Mouse (Mus musculus) neural tube, embryonic 14.5 days (tissue): ENCODE results near the gene Smarce1. TPM values are rescaled to one million over a fixed set of nuclear protein-coding genes. Genes with fewer than 3 reads are reported as not detected.

Experiments
- ATAC-seq: fragments of 200-750 bp; cut with Nextera tagmentation; 2 replicates; pipeline ENCODE4 v1.8.0; 2017; ENCODE audit warnings: low read depth, mild to moderate bottlenecking, moderate TSS enrichment, moderate library complexity
- H3K27ac ChIP-seq: fragments of 300-500 bp; sonication (generic); 2 replicates; pipeline ENCODE4 v1.5.1; 2014; ENCODE audit warnings: low read depth, mild to moderate bottlenecking, control low read depth, low read length, moderate library complexity, mixed read lengths
- H3K27me3 ChIP-seq: fragments of 300-500 bp; sonication (generic); 2 replicates; pipeline ENCODE4 v1.6.1; 2014; ENCODE audit warnings: low read length; ENCODE audit not compliant: control insufficient read depth, insufficient read depth
- H3K36me3 ChIP-seq: fragments of 300-500 bp; sonication (generic); 2 replicates; pipeline ENCODE4 v1.6.1; 2014; ENCODE audit warnings: low read length, mixed read lengths; ENCODE audit not compliant: control insufficient read depth, insufficient read depth
- H3K4me1 ChIP-seq: fragments of 300-500 bp; sonication (generic); 2 replicates; pipeline ENCODE4 v1.6.1; 2014; ENCODE audit warnings: low read length; ENCODE audit not compliant: control insufficient read depth, insufficient read depth
- H3K4me2 ChIP-seq: fragments of 300-500 bp; sonication (generic); 2 replicates; pipeline ENCODE4 v1.6.1; 2014; ENCODE audit warnings: mild to moderate bottlenecking, low read depth, low read length, control low read depth
- H3K4me3 ChIP-seq: fragments of 300-500 bp; sonication (generic); 2 replicates; pipeline ENCODE4 v1.5.1; 2014; ENCODE audit warnings: low read depth, low read length, control low read depth, mixed read lengths
- H3K9ac ChIP-seq: fragments of 300-500 bp; sonication (generic); replicated peaks from 2 replicates; pipeline ENCODE4 v1.6.1; 2014; ENCODE audit warnings: low read depth, mild to moderate bottlenecking, control low read depth, low read length, mixed read lengths
- H3K9me3 ChIP-seq: fragments of 300-500 bp; sonication (generic); 2 replicates; pipeline ENCODE4 v1.6.1; 2016; ENCODE audit warnings: low read length; ENCODE audit not compliant: control insufficient read depth
- WGBS: fragments of 180-500 bp; shearing (Covaris S2); extraction: QIAGEN DNeasy Blood & Tissue Kit; methylation state at CpG from one replicate; pipeline ENCODE4 v1.1.7; 2014; 5-methylcytosine and 5-hydroxymethylcytosine counted together
- polyA plus RNA-seq: library from polyadenylated mRNA; unstranded; fragments of >200 nt; fragmentation: Nextera tagmentation; extraction: Ambion mirVana; gene quantifications from 2 replicates; pipeline ENCODE4 v1.2.1, GENCODE M21; 2014

Smarce1 gene
- polyA plus RNA-seq, 1 experiment from 2014 or later = 155 TPM

DNA sequence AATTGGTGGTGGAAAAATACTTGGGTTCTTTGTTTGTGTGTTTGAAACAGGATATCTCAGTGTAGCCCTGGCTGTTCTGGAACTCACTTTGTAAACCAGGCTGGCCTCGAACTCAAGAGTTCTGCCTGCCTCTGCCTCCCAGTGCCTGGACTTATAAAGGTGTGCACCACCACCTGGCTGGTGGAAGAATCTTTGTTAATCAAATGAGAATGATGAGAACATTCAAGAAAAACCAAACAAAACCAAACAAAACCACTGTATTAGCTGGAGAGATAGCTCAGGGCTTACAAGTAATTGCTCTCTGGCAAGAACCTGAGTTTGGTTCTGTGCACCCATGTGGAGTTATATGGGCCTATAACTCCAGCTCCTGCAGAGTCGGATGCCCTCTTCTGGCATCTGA is 61.4 kb downstream of the Smarce1 start:
- Histone ChIP-seq H3K4me1 (no peaks in the 10 kb centered on the region), H3K27me3 (no peaks in the 10 kb centered on the region), H3K9me3 (no peaks in the 10 kb centered on the region), H3K27ac (no peak overlapping the region), H3K4me3 (no peak overlapping the region), H3K36me3 (no peaks in the 10 kb centered on the region), H3K9ac (no peak overlapping the region), H3K4me2 (no peak overlapping the region)
- no peak for ATAC-seq
- 92% methylated on average over 2 of the region's 2 CpGs for WGBS

- Histone ChIP-seq H3K4me2 (no peak overlapping the region), H3K9ac (no peak overlapping the region), H3K27ac (no peak overlapping the region), H3K4me3 (no peak overlapping the region), H3K27me3 (no peaks in the 10 kb centered on the region), H3K36me3 (no peaks in the 10 kb centered on the region), H3K9me3 (no peaks in the 10 kb centered on the region), H3K4me1 (no peaks in the 10 kb centered on the region)
- whole genome bisulfite sequencing = 71% methylated on average over 12 of the region's 12 CpGs
- ATAC-seq = no peak
Measured at GRCm38 (mm10) chr11:99168030-99168474, 62.8 kb downstream of the Smarce1 start.

- Histone ChIP-seq H3K36me3 (no peaks in the 10 kb centered on the region), H3K9ac (no peak overlapping the region), H3K4me1 (no peaks in the 10 kb centered on the region), H3K9me3 (no peaks in the 10 kb centered on the region), H3K4me3 (no peak overlapping the region), H3K27me3 (no peaks in the 10 kb centered on the region), H3K27ac (no peak overlapping the region), H3K4me2 (no peak overlapping the region)
- no peak for ATAC-seq
- WGBS = 95% methylated on average over 7 of the region's 7 CpGs
Measured at GRCm38 (mm10) chr11:99167576-99167975, 63.2 kb downstream of the Smarce1 start.

- Histone ChIP-seq H3K4me1 (no peaks in the 10 kb centered on the region), H3K4me3 (no peak overlapping the region), H3K27ac (no peak overlapping the region), H3K27me3 (no peaks in the 10 kb centered on the region), H3K4me2 (no peak overlapping the region), H3K9ac (no peak overlapping the region), H3K36me3 (no peaks in the 10 kb centered on the region), H3K9me3 (no peaks in the 10 kb centered on the region)
- WGBS = 93% methylated on average over 7 of the region's 7 CpGs
- ATAC-seq = no peak
Measured at GRCm38 (mm10) chr11:99166241-99166640, 64.6 kb downstream of the Smarce1 start.

DNA sequence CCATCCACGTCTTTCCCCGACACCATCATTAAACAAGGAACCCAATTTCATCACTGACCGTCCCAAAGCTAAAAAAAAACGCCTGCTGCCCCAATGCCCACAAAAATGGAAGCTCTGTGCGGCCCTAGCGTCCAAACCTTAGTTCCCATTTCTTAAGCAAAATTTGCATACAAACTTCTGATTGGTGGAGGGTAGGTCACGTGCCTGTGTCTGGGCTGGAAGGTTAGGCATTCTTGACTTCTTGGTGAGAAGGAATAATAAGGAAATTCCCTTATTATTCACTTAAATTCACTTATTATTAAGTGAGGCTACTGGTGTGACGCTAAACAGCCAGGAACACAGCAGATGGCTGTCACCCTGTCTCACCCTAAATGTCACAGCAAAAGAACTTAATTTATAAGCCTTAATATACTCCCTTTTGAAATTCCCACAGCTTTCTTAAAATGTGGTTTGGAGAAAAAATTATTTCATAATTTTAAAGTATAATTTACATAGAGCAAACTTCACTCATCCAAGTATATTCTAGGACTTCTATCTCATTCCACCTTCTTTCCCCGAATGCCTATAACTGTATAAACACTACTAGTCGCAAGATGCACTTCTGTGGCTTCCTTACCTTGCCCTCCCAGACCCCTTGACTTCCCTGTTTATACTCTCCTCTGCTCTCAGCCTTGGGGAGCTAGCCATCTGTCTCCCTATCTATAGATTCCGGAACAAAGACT is 65.6 kb downstream of the Smarce1 start:
- 74% methylated on average over 11 of the region's 11 CpGs for WGBS
- Histone ChIP-seq H3K27ac (no peak overlapping the region), H3K4me3 (no peak overlapping the region), H3K27me3 (no peaks in the 10 kb centered on the region), H3K9ac (no peak overlapping the region), H3K36me3 (no peaks in the 10 kb centered on the region), H3K4me1 (no peaks in the 10 kb centered on the region), H3K4me2 (no peak overlapping the region), H3K9me3 (no peaks in the 10 kb centered on the region)
- no peak for ATAC-seq

DNA sequence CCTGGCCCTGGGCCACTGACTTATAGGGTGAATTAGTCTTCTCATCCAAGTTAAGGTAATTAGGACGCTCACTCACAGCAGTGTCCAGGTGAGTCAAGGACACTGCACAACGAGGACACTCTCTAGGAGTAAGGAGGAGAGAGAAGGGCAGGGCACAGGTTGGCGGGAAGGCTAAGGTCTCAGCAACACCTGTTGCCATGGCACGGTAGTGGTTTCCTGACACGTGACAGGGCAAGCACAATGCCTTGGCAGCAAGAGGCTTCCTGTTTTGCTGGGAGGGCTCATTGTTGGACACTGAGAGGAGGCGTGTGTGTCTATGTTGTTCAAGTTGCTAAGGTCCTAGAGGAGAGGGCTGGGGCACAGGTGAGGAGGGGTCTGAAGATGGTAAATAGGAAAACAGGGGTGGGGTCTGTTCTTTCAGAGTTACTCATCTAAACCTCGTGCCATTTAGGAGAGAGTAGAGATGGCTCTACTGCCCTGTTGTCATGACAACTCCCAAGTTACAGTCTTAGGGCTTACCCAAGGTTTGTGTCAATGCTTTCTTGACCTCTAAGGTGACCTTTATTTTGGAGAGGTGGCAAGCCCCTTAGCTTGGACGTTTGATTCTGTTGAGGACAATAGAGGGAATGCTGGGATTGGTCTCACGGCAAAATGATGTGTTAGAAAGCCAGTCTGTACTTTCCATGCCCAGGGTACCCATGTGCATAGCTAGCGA is 67.7 kb downstream of the Smarce1 start:
- H3K27ac ChIP-seq = no peak overlapping the region
- no peaks in the 10 kb centered on the region for H3K4me1 ChIP-seq
- no peaks in the 10 kb centered on the region for H3K36me3 ChIP-seq
- H3K9ac ChIP-seq = no peak overlapping the region
- no peaks in the 10 kb centered on the region for H3K27me3 ChIP-seq
- 78% methylated on average over 10 of the region's 10 CpGs for WGBS
- no peak for ATAC-seq
- H3K4me2 ChIP-seq = no peak overlapping the region
- H3K9me3 ChIP-seq = no peaks in the 10 kb centered on the region
- H3K4me3 ChIP-seq = no peak overlapping the region

DNA sequence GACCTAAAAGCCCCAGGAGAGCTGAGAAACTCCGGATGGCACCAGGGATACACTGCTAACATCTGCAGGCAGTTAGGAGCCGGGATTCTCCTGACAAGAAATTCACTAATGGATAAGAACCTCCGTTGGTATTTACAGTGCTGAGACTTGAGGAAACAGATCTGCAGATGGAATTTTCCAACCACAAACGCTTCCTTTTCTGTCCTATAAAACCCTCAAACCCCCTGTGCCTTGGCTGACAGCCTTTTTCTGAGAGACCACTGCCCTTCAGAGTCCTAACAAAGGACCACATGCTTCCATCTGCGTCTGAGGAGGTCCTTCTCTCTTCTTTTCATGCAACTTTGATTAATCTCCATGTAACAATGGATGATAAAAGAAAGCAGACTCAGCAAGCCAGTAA is 69.2 kb downstream of the Smarce1 start:
- Histone ChIP-seq H3K36me3 (no peaks in the 10 kb centered on the region), H3K27me3 (no peaks in the 10 kb centered on the region), H3K4me2 (no peak overlapping the region), H3K9ac (no peak overlapping the region), H3K9me3 (no peaks in the 10 kb centered on the region), H3K4me3 (no peak overlapping the region), H3K4me1 (no peaks in the 10 kb centered on the region), H3K27ac (no peak overlapping the region)
- 60% methylated on average over 5 of the region's 5 CpGs for WGBS
- no peak for ATAC-seq

- ATAC-seq = no peak
- Histone ChIP-seq H3K9ac (no peak overlapping the region), H3K9me3 (no peaks in the 10 kb centered on the region), H3K4me3 (no peak overlapping the region), H3K36me3 (no peaks in the 10 kb centered on the region), H3K27ac (no peak overlapping the region), H3K4me2 (no peak overlapping the region), H3K4me1 (no peaks in the 10 kb centered on the region), H3K27me3 (no peaks in the 10 kb centered on the region)
- 94% methylated on average over 6 of the region's 6 CpGs for WGBS
Measured at GRCm38 (mm10) chr11:99160228-99160627, 70.6 kb downstream of the Smarce1 start.
